Mouse (Mus musculus) intestine, postnatal 0 days (tissue): Measurements from ENCODE around the gene Cdv3. TPM values are rescaled to one million over a fixed set of nuclear protein-coding genes. Genes with fewer than 3 reads are reported as not detected.
A peak's percentile ranks its signal among the peaks of the same experiment; 100 is the strongest.

Source experiments
- ATAC-seq: fragments of 200-750 bp; cut with Nextera tagmentation; 2 replicates; pipeline ENCODE4 v1.8.0; 2017; ENCODE audit warnings: mild to moderate bottlenecking, moderate TSS enrichment, moderate library complexity
- H3K27ac ChIP-seq: fragments of 300-500 bp; sonication (generic); 2 replicates; pipeline ENCODE4 v1.5.1; 2014; ENCODE audit warnings: mild to moderate bottlenecking, low read depth, low read length, moderate library complexity
- H3K27me3 ChIP-seq: fragments of 300-500 bp; sonication (generic); replicated peaks from 2 replicates; pipeline ENCODE4 v1.6.1; 2014; ENCODE audit warnings: low read length, mixed read lengths; ENCODE audit not compliant: control insufficient read depth, insufficient read depth
- H3K36me3 ChIP-seq: fragments of 300-500 bp; sonication (generic); 2 replicates; pipeline ENCODE4 v1.6.1; 2014; ENCODE audit warnings: mild to moderate bottlenecking, moderate library complexity; ENCODE audit not compliant: control insufficient read depth, insufficient read depth
- H3K4me1 ChIP-seq: fragments of 300-500 bp; sonication (generic); replicated peaks from 2 replicates; pipeline ENCODE4 v1.6.1; 2014; ENCODE audit warnings: antibody characterized with exemption, low read length, mixed read lengths; ENCODE audit not compliant: control insufficient read depth, insufficient read depth
- H3K4me2 ChIP-seq: fragments of 300-500 bp; sonication (generic); replicated peaks from 2 replicates; pipeline ENCODE4 v1.6.1; 2014; ENCODE audit warnings: low read depth, mild to moderate bottlenecking, moderate library complexity
- H3K4me3 ChIP-seq: fragments of 300-500 bp; sonication (generic); 2 replicates; pipeline ENCODE4 v1.5.1; 2014; ENCODE audit warnings: low read depth, low read length
- H3K9ac ChIP-seq: fragments of 300-500 bp; sonication (generic); 2 replicates; pipeline ENCODE4 v1.6.1; 2014; ENCODE audit warnings: mild to moderate bottlenecking, low read depth, low read length
- H3K9me3 ChIP-seq: fragments of 300-500 bp; sonication (generic); 2 replicates; pipeline ENCODE4 v1.6.1; 2016; ENCODE audit warnings: mixed run types; ENCODE audit not compliant: control insufficient read depth
- CTCF ChIP-seq: sonication (generic); IDR thresholded peaks from 2 replicates; pipeline ENCODE4 v1.5.1; 2016; ENCODE audit warnings: low read depth, mild to moderate bottlenecking, control low read depth, antibody characterized with exemption, moderate library complexity
- WGBS: fragments of 180-500 bp; shearing (Covaris S2); extraction: QIAGEN DNeasy Blood & Tissue Kit; methylation state at CpG from one replicate; pipeline ENCODE4 v1.1.7; 2014; 5-methylcytosine and 5-hydroxymethylcytosine counted together
- polyA plus RNA-seq: library from polyadenylated mRNA; unstranded; fragments of >200 nt; fragmentation: Nextera tagmentation; extraction: Ambion mirVana; gene quantifications from 2 replicates; pipeline ENCODE4 v1.2.1, GENCODE M21; 2015

Cdv3 gene
- polyA plus RNA-seq, 1 experiment from 2014 or later: 38.8 TPM

DNA sequence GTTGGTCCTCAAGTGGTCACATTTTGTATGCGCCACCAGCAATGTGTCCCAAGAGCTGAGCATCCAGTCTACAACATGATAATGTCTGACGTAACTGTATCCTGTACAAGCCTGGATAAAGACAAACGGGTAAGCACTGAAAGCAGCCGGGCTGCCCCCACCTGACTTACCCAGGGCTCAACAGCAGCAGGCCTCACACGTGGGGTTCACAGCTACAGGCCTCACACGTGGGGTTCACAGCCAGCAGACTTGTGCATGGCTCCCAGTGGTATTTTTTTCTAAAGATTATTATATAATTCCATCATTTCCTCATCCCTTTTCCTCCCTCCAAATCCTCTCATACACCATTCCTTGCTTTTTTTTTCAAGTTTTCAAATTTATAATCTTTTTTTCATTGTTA is 55.8 kb downstream of the Cdv3 start:
- no peak for ATAC-seq
- Histone ChIP-seq H3K4me3 (no peak overlapping the region), H3K4me2 (no peak overlapping the region), H3K27me3 (no peaks in the 10 kb centered on the region), H3K9ac (no peak overlapping the region), H3K36me3 (peaks cover 35% of the 10 kb centered on the region), H3K27ac (no peak overlapping the region), H3K9me3 (no peaks in the 10 kb centered on the region), H3K4me1 (no peaks in the 10 kb centered on the region)
- TF ChIP-seq CTCF: no peak
- WGBS: 84% methylated on average over 6 of the region's 6 CpGs

DNA sequence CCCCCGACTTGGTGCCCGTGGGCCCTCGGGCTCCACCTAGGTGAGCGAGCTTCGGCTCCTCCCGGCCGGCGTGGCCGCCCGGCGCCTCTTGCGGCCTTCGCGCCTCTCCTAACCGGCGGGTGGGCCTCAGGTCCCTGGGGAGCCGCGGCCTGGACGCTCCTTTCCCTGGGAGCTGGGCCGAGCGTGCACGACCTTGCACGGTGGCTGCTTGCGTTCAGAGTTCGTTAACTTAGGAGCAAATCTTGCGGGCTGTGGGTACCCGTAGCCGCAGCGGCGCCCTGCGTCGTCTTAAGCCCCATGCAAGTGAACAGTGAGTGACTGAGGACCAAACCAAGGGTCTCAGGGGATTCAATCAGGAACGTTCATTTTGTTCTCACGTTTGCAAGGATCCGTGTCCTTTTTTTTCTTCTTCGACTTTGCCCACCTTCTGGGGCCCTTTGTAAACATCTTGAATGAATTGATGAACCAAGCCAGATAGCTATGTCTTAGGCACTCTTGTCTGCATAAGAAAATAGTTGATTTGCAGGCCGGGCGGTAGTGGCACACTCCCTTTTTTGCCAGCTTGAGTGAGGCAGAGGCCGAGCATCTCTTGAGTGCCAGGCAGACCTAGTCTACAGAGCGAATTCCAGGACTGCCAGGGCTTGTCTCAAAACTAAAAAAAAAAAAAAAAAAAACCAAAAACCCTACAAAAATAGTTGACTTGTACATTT is 60.2 kb downstream of the Cdv3 start:
- ATAC-seq: peak; percentile 63
- Histone ChIP-seq H3K4me3 (peak overlapping the region; percentile 85), H3K4me2 (peak overlapping the region; percentile 90), H3K27ac (peak overlapping the region; percentile 69), H3K9ac (peak overlapping the region; percentile 86), H3K9me3 (no peaks in the 10 kb centered on the region), H3K36me3 (peaks cover 16% of the 10 kb centered on the region), H3K27me3 (no peaks in the 10 kb centered on the region), H3K4me1 (no peaks in the 10 kb centered on the region)
- TF ChIP-seq CTCF: 0 out of 2 replicates have a peak, but pooled peaks have one; percentile 12
- under 1% methylated on average over 39 of the region's 40 CpGs for WGBS

DNA sequence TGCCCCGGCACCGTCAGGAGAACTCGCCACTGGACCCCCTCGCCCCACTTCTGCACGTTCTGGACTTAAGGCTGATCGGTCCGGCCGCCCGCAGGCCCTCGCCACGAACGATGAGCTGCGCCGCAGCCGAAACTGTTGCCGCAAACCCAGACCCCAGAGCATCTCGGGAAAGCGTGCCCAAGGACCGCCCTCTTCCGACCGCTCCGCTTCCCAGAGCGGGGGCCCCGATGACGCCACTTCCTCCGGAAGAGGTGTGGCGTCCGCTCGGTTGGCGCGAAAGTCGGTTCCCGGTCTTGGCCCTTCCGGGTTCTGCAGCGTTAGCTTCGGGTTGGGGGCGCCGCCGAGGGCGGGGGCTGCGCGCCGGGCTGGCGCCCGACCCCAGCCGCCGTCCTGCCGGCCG is 60.7 kb downstream of the Cdv3 start, which contains the start of the genes 1300017J02Rik and Topbp1:
TSS of gene 1300017J02Rik (minus strand) at position 156 of the 400 bp plus-strand sequence.
TSS of gene Topbp1 (plus strand) at position 289 of the 400 bp plus-strand sequence.
- Histone ChIP-seq H3K9me3 (no peaks in the 10 kb centered on the region), H3K4me3 (peak within 1 kb of the TSS; percentile 85), H3K27ac (peak within 1 kb of the TSS; percentile 69), H3K4me1 (no peaks in the 10 kb centered on the region), H3K9ac (peak within 1 kb of the TSS; percentile 86), H3K4me2 (peak within 1 kb of the TSS; percentile 90), H3K36me3 (peaks cover 15% of the 10 kb centered on the region), H3K27me3 (no peaks in the 10 kb centered on the region)
- ATAC-seq: peak; percentile 95
- under 1% methylated on average over 49 of the region's 49 CpGs for WGBS
- TF ChIP-seq CTCF: no peak

Other genes with a start within 250 kb of the Cdv3 start
- 20.7 and 21.4 TPM in 2 replicates for gene Srprb, start 163.7 kb downstream of the Cdv3 start, polyA plus RNA-seq
- gene Gm20425, start 135.5 kb downstream of the Cdv3 start, polyA plus RNA-seq: 8.9 and 10.0 TPM in 2 replicates
- gene Trf, start 135.4 kb downstream of the Cdv3 start, polyA plus RNA-seq: 237 and 245 TPM in 2 replicates
- gene 1300017J02Rik, start 60.8 kb downstream of the Cdv3 start, polyA plus RNA-seq: 2.4 and 3.8 TPM in 2 replicates
- 15.2 and 17.1 TPM in 2 replicates for gene Topbp1, start 60.6 kb downstream of the Cdv3 start, polyA plus RNA-seq
- 0.35 and 0.41 TPM in 2 replicates for gene Bfsp2, start 114.6 kb upstream of the Cdv3 start, polyA plus RNA-seq